Mouse (Mus musculus) erythroblast, embryonic 14.5 days (primary cell): ENCODE data around the gene Tnfaip8l1. TPM values are rescaled to one million over a fixed set of nuclear protein-coding genes. Genes with fewer than 3 reads are reported as not detected.

Experiments
- H3K27me3 ChIP-seq: 2 replicates; pipeline ENCODE4 v1.6.1; 2012; ENCODE audit warnings: inconsistent platforms; ENCODE audit not compliant: control insufficient read depth
- H3K36me3 ChIP-seq: 2 replicates; pipeline ENCODE4 v1.6.1; 2012; ENCODE audit warnings: mild to moderate bottlenecking, inconsistent platforms; ENCODE audit not compliant: control insufficient read depth
- H3K4me1 ChIP-seq: 2 replicates; pipeline ENCODE4 v1.6.1; 2012; ENCODE audit warnings: inconsistent platforms; ENCODE audit not compliant: control insufficient read depth
- H3K4me3 ChIP-seq: replicated peaks from 2 replicates; pipeline ENCODE3; 2012; ENCODE audit warnings: moderate library complexity, mild to moderate bottlenecking, inconsistent platforms
- H3K9me3 ChIP-seq: 2 replicates; pipeline ENCODE4 v1.6.1; 2012; ENCODE audit warnings: low read length, inconsistent platforms, mixed read lengths; ENCODE audit not compliant: control insufficient read depth
- GATA1 ChIP-seq: IDR thresholded peaks from 2 replicates; pipeline ENCODE4 v1.6.1; 2012; ENCODE audit warnings: low read length, inconsistent platforms, mixed read lengths
- TAL1 ChIP-seq: IDR thresholded peaks from 3 replicates; pipeline ENCODE4 v1.6.1; 2012; ENCODE audit warnings: low read length, inconsistent platforms, mixed read lengths
- polyA plus RNA-seq: library from polyadenylated mRNA; stranded (reverse); fragments of >175 nt; gene quantifications from 2 replicates; pipeline ENCODE4 v1.2.3, GENCODE M21; 2012

Gene Tnfaip8l1
- polyA plus RNA-seq, 1 experiment, result 0.07 TPM

GRCm38 (mm10) chr17:56207963-56208530 lies 45.8 kb downstream of the Tnfaip8l1 start:
- Histone ChIP-seq H3K36me3 (peaks cover 90% of the 10 kb centered on the region), H3K27me3 (no peaks in the 10 kb centered on the region), H3K4me1 (peaks cover 11% of the 10 kb centered on the region), H3K9me3 (no peaks in the 10 kb centered on the region), H3K4me3 (no peak overlapping the region)
- TF ChIP-seq GATA1 (no peak), TAL1 (no peak)

GRCm38 (mm10) chr17:56208821-56209220 lies 46.5 kb downstream of the Tnfaip8l1 start:
- H3K27me3 ChIP-seq, result no peaks in the 10 kb centered on the region
- TF ChIP-seq GATA1 (no peak), TAL1 (no peak)
- H3K4me3 ChIP-seq, result no peak overlapping the region
- H3K4me1 ChIP-seq, result peaks cover 11% of the 10 kb centered on the region
- H3K9me3 ChIP-seq, result no peaks in the 10 kb centered on the region
- peaks cover 85% of the 10 kb centered on the region for H3K36me3 ChIP-seq

- Histone ChIP-seq H3K36me3 (peaks cover 72% of the 10 kb centered on the region), H3K4me1 (peaks cover 13% of the 10 kb centered on the region)
- TF ChIP-seq GATA1 (no peak), TAL1 (no peak)
Observed at GRCm38 (mm10) chr17:56211090-56211489, 48.8 kb downstream of the Tnfaip8l1 start.

GRCm38 (mm10) chr17:56212676-56213075 lies 50.4 kb downstream of the Tnfaip8l1 start:
- TF ChIP-seq TAL1 (no peak), GATA1 (no peak)
- Histone ChIP-seq H3K36me3 (peaks cover 58% of the 10 kb centered on the region), H3K9me3 (no peaks in the 10 kb centered on the region), H3K27me3 (no peaks in the 10 kb centered on the region), H3K4me3 (no peak overlapping the region), H3K4me1 (peaks cover 22% of the 10 kb centered on the region)

More at GRCm38 (mm10) chr17:56211090-56211489, 48.8 kb downstream of the Tnfaip8l1 start:
- Histone ChIP-seq H3K4me3 (no peak overlapping the region), H3K27me3 (no peaks in the 10 kb centered on the region), H3K9me3 (no peaks in the 10 kb centered on the region)

- Histone ChIP-seq H3K4me3 (no peak overlapping the region), H3K9me3 (no peaks in the 10 kb centered on the region), H3K27me3 (no peaks in the 10 kb centered on the region), H3K36me3 (peaks cover 42% of the 10 kb centered on the region), H3K4me1 (peaks cover 36% of the 10 kb centered on the region)
- TF ChIP-seq TAL1, result no peak
- TF ChIP-seq GATA1, result no peak
Observed at GRCm38 (mm10) chr17:56214229-56214628, 52.0 kb downstream of the Tnfaip8l1 start.

- Histone ChIP-seq H3K27me3 (no peaks in the 10 kb centered on the region), H3K4me3 (peak overlapping the region; percentile 89), H3K36me3 (peaks cover 15% of the 10 kb centered on the region), H3K4me1 (peaks cover 36% of the 10 kb centered on the region), H3K9me3 (no peaks in the 10 kb centered on the region)
- TF ChIP-seq GATA1 (no peak), TAL1 (no peak)
Observed at GRCm38 (mm10) chr17:56217670-56218069, 55.4 kb downstream of the Tnfaip8l1 start.

- Histone ChIP-seq H3K27me3 (no peaks in the 10 kb centered on the region), H3K9me3 (no peaks in the 10 kb centered on the region), H3K4me1 (peaks cover 33% of the 10 kb centered on the region), H3K36me3 (peaks cover 12% of the 10 kb centered on the region), H3K4me3 (peak within 1 kb of the TSS; percentile 89)
- no peak for TF ChIP-seq TAL1
- no peak for TF ChIP-seq GATA1
Observed at GRCm38 (mm10) chr17:56218377-56219191, 56.3 kb downstream of the Tnfaip8l1 start, which contains the start of gene Dpp9. Gene Dpp9 (minus strand): TSS chr17:56218905.

GRCm38 (mm10) chr17:56219251-56219650 lies 57.0 kb downstream of the Tnfaip8l1 start:
- Histone ChIP-seq H3K36me3 (peaks cover 9% of the 10 kb centered on the region; the same call in 1 of the 2 replicates), H3K9me3 (no peaks in the 10 kb centered on the region), H3K4me1 (peaks cover 33% of the 10 kb centered on the region), H3K4me3 (peak overlapping the region; percentile 89), H3K27me3 (no peaks in the 10 kb centered on the region)
- no peak for TF ChIP-seq TAL1
- no peak for TF ChIP-seq GATA1

GRCm38 (mm10) chr17:56219805-56220204 lies 57.5 kb downstream of the Tnfaip8l1 start:
- no peak for TF ChIP-seq TAL1
- no peak for TF ChIP-seq GATA1
- H3K27me3 ChIP-seq, result no peaks in the 10 kb centered on the region
- H3K4me1 ChIP-seq, result peaks cover 34% of the 10 kb centered on the region
- no peak overlapping the region for H3K4me3 ChIP-seq
- H3K9me3 ChIP-seq, result no peaks in the 10 kb centered on the region
- H3K36me3 ChIP-seq, result peaks cover 7% of the 10 kb centered on the region; the same call in 1 of the 2 replicates

Other genes starting within 250 kb of the Tnfaip8l1 start
- not detected in 2 replicates for gene Zfp119b, start 213.0 kb upstream of the Tnfaip8l1 start, polyA plus RNA-seq
- gene Ebi3, start 209.8 kb upstream of the Tnfaip8l1 start, polyA plus RNA-seq, result 0.34 and 0.37 TPM in 2 replicates
- gene Yju2, start 203.4 kb upstream of the Tnfaip8l1 start, polyA plus RNA-seq, result 1.6 and 1.7 TPM in 2 replicates
- gene Shd, start 192.0 kb upstream of the Tnfaip8l1 start, polyA plus RNA-seq, result not detected in 2 replicates
- gene Fsd1, start 176.0 kb upstream of the Tnfaip8l1 start, polyA plus RNA-seq, result not detected in 2 replicates
- 0.04 TPM in 1 of 2 replicates, not detected in the other for gene Stap2, start 156.9 kb upstream of the Tnfaip8l1 start, polyA plus RNA-seq
- 0.76 and 1.1 TPM in 2 replicates for gene Mpnd, start 156.8 kb upstream of the Tnfaip8l1 start, polyA plus RNA-seq
- gene Sh3gl1, start 125.8 kb upstream of the Tnfaip8l1 start, polyA plus RNA-seq, result 5.9 TPM in 2 replicates
- 10.0 and 11.6 TPM in 2 replicates for gene Chaf1a, start 122.0 kb upstream of the Tnfaip8l1 start, polyA plus RNA-seq
- gene Ubxn6, start 87.4 kb upstream of the Tnfaip8l1 start, polyA plus RNA-seq, result 3.4 and 4.0 TPM in 2 replicates
- gene Hdgfl2, start 82.8 kb upstream of the Tnfaip8l1 start, polyA plus RNA-seq, result 35.9 and 38.5 TPM in 2 replicates
- gene Plin4, start 52.7 kb upstream of the Tnfaip8l1 start, polyA plus RNA-seq, result not detected in 2 replicates
- gene Plin5, start 44.9 kb upstream of the Tnfaip8l1 start, polyA plus RNA-seq, result not detected in 2 replicates
- gene Lrg1, start 40.5 kb upstream of the Tnfaip8l1 start, polyA plus RNA-seq, result 0.03 TPM in 1 of 2 replicates, not detected in the other
- 0.05 and 0.06 TPM in 2 replicates for gene Sema6b, start 22.1 kb upstream of the Tnfaip8l1 start, polyA plus RNA-seq
- gene Mydgf, start 21.4 kb downstream of the Tnfaip8l1 start, polyA plus RNA-seq, result 1.7 and 1.8 TPM in 2 replicates
- 5.6 and 6.1 TPM in 2 replicates for gene Dpp9, start 56.4 kb downstream of the Tnfaip8l1 start, polyA plus RNA-seq
- gene Fem1a, start 94.3 kb downstream of the Tnfaip8l1 start, polyA plus RNA-seq, result 0.64 and 0.80 TPM in 2 replicates
- gene Ticam1, start 114.3 kb downstream of the Tnfaip8l1 start, polyA plus RNA-seq, result 0.90 and 0.96 TPM in 2 replicates
- gene Plin3, start 130.4 kb downstream of the Tnfaip8l1 start, polyA plus RNA-seq, result 0.86 and 1.3 TPM in 2 replicates
- not detected in 2 replicates for gene Arrdc5, start 137.8 kb downstream of the Tnfaip8l1 start, polyA plus RNA-seq
- 30.4 and 30.5 TPM in 2 replicates for gene Uhrf1, start 140.8 kb downstream of the Tnfaip8l1 start, polyA plus RNA-seq
- gene Kdm4b, start 163.6 kb downstream of the Tnfaip8l1 start, polyA plus RNA-seq, result 1.1 and 2.2 TPM in 2 replicates